Mouse (Mus musculus) activated CD4-positive, CD25-positive, alpha-beta regulatory T cell (primary cell): ENCODE results near the gene Map7. TPM values are rescaled to one million over a fixed set of nuclear protein-coding genes. Genes with fewer than 3 reads are reported as not detected.

ENCODE experiments used
- polyA plus RNA-seq, 2 experiments: library from polyadenylated mRNA; unstranded; fragments of 100-300 nt; shearing (Covaris generic); gene quantifications; one replicate each; pipeline ENCODE4 v1.2.1; 2017

Gene Map7
- 10 to 100 TPM; 14.6 to 23.8 TPM for polyA plus RNA-seq

GRCm38 (mm10) chr10:20148130-20148772, at the start of gene Map7:
Gene Map7, plus strand, starts transcription at chr10:20148471.

DNA sequence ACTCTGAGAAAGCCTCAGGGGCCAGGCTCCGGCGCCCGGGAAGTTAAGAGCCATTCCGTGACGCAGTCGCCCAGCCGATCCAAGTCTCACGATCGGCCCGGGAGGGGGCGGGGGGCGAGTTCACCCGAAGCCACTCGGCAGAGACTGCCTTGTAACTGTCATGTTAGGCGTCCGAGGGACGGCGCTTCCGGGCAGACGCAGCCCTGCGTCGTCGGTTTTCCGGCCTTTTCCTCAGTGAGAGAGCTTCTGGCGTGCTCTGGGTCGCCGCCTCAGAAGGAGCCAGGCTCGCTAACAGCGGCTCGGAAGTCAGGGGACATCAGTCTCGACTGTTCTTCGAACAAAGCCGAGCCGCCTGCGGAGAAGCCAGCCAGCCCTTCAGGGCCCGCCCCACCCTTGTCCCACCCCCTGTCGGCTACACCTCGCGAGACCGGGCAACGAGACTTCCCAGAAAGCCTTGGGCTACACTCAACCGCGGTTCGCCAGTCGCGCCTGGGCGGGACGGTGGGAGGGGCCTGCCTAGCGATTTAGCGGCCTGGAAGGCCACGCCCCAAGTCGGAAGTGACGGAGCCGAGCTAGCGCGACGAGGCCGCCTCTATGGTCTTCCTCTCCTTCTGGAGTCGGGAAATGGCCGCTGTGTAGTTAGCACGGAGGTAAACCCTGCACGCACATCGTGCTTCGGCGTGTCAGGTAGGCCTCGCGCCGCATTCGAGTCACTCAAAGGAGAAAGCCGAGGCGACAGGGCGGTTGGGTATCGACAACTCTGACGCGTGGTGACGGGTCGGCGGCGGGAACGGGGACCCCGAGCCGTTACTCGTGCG, 163.9 kb downstream of the Map7 start, which contains the start of gene Bclaf1:
Bclaf1 (plus strand) TSS at position 552 of the 818 bp plus-strand sequence.

Other genes with a start within 250 kb of the Map7 start
- 10 to 100 TPM; 18.7 to 33.3 TPM for gene Pex7, start 240.8 kb upstream of the Map7 start, polyA plus RNA-seq
- 10 to 100 TPM; 24.9 to 44.8 TPM for gene Map3k5, start 214.0 kb upstream of the Map7 start, polyA plus RNA-seq
- 100 to 1,000 TPM; 112 to 146 TPM for gene Bclaf1, start 164.0 kb downstream of the Map7 start, polyA plus RNA-seq
- gene Mtfr2, start 199.3 kb downstream of the Map7 start, polyA plus RNA-seq = 1 to 10 TPM; 2.8 TPM